Mouse (Mus musculus): ENCODE measurements around the gene Sumf1.

DNA sequence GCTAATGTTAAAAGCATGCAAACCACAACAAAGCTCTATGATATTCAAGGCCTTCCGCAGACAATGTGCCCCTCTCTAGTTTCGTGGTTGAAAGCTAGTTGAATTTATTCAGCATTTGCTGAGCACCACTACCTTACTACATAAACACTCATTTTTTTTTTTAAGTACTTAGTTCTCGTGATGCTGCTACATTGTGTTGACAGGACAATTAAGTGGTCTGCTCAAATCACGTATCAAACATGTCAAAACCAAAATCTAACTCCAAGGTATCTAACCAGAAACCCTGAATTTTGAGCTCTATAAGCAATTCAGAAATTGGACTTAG, 265 bp upstream of the Sumf1 start:
- no peak for TF ChIP-seq POLR2A (IDR thresholded peaks at IDR 0.05; ENCODE audit: insufficient read depth, low read length)
- TF ChIP-seq CTCF (IDR thresholded peaks at IDR 0.05; ENCODE audit: low read depth, low read length), result no peak
- TF ChIP-seq EP300 (IDR thresholded peaks at IDR 0.05; ENCODE audit: insufficient read depth, low read depth, low read length), result no peak
